Mouse (Mus musculus): ENCODE measurements around the gene Abhd4.

GRCm38 (mm10) chr14:54204786-54205185, 49.2 kb upstream of the Abhd4 start:
- TF ChIP-seq CTCF (IDR thresholded peaks at IDR 0.05; ENCODE audit: borderline replicate concordance, insufficient read depth, low read length) = no peak
- TF ChIP-seq POLR2A (IDR thresholded peaks at IDR 0.05; ENCODE audit: low read depth, low read length) = no peak
